Mouse (Mus musculus): Measurements from ENCODE around the gene Tnfsf14. TPM values are rescaled to one million over a fixed set of nuclear protein-coding genes. Genes with fewer than 3 reads are reported as not detected.

Tnfsf14 gene
- polyA plus RNA-seq, 1 experiment from 2014 or later, result 1.8 TPM

DNA sequence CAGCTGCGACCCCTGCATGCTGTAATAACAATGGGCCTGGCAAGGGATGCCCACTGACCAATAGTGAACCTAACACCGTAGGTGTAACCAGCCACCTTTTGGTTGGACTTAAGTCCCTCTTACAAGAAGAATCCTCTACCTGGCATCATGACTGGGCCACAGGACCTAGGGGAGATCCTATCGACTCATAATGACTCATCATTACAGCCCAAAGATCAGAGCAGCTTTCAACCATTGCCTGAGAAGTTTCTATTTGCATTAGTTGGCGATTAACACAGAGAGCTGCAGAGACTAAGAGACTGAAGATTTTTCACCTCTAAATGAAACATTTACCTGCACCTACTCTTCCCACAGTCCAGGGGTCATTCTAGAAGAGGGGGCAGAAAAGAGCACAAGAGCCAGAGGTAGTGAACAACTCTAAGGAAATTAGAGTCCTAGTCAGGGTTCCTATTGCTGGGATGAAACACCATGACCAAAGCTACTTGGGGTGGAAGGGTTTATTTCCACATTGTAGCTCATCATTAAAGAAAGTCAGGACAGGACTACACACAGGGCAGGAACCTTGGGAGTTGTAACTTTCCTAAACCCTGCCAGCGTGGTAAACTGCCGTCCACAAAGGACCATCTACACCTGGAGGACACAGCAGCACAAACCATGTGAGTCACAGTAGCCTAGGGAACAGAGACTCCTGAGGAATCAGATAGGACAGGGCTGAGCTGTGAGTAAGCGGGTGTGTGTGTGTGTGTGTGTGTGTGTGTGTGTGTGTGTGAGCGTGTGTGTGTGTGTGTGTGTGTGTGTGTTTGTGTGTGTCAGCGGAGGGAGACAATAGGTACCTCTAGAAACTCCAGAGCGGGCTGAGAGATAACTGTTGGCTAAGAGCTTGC is 8.1 kb upstream of the Tnfsf14 start:
- Histone ChIP-seq H3K4me2 (no peak overlapping the region), H3K4me3 (replicated peaks) (no peak overlapping the region), H3K27me3 (no peaks in the 10 kb centered on the region), H3K36me3 (peaks cover 7% of the 10 kb centered on the region), H3K27ac (no peak overlapping the region), H3K9me3 (replicated peaks) (no peaks in the 10 kb centered on the region), H3K4me1 (replicated peaks) (peaks cover 26% of the 10 kb centered on the region), H3K9ac (no peak overlapping the region)
- WGBS (ENCODE audit: insufficient replicate concordance), result 61% methylated on average over 10 of the region's 10 CpGs
- ATAC-seq (ENCODE audit: low read depth) (peak; percentile 14; the same call in 1 of the 2 replicates), DNase-seq (no peak)

DNA sequence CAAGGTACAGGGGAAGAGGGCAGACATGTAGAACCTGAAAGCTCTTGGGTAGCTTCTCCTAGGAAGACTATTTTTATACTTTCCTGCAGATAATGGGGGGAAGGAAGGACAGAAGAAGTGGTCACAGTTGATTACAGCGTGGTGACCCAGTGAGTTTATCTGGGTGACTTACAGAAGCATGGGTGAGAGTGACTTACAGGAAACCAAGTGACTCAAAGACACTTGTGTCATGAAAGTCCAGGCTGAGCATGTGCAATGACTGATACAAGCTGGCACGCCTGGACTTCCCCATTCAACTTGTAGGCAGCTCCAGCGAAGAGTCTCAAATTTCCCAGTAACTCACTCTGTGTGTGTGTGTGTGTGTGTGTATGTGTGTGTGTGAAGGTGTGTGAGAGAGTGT is 4.3 kb upstream of the Tnfsf14 start:
- H3K4me2 ChIP-seq, result no peak overlapping the region
- no peak for DNase-seq
- no peaks in the 10 kb centered on the region for H3K27me3 ChIP-seq
- WGBS (ENCODE audit: insufficient replicate concordance), result 20% methylated on average over 3 of the region's 3 CpGs
- H3K4me3 ChIP-seq (replicated peaks), result no peak overlapping the region
- H3K27ac ChIP-seq, result no peak overlapping the region
- H3K36me3 ChIP-seq, result no peaks in the 10 kb centered on the region
- peaks cover 17% of the 10 kb centered on the region for H3K4me1 ChIP-seq (replicated peaks)
- H3K9ac ChIP-seq, result no peak overlapping the region
- H3K9me3 ChIP-seq (replicated peaks), result no peaks in the 10 kb centered on the region
- 0 out of 2 replicates have a peak, but pooled peaks have one; percentile 18 for ATAC-seq (ENCODE audit: low read depth)

DNA sequence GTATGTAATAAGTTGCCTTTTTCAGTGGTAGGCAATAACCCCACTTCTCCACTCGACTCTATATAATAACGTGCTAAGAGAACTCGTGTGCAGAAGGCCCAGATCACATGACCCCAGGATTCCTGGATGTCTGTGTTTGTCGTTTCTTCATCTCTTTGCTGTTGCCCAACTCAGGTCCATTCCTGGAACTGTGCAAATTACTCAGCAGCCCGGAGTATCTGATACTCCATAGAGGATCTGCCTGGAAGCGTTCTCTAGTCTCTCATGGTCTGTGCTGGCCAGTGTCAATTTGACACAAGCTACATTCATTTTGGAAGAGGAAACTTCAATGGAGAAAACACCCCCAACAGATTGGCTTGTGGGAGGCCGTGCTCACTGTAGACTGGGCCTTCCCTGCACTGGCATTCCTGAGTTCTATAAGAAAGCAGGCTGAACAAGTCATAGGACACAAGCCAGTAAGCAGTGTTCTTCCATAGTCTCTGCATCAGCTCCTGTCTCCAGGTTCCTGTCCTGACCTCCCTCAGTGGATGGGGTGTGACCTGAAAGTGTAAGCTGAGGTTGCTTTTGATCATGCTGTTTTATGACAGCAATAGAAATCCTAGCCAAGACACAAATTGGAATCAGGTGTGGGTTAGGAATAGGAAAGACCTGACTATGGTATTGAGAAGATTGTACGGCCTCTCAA is 1.5 kb upstream of the Tnfsf14 start:
- Histone ChIP-seq H3K9me3 (replicated peaks) (no peaks in the 10 kb centered on the region), H3K4me2 (no peak overlapping the region), H3K9ac (no peak overlapping the region), H3K27me3 (no peaks in the 10 kb centered on the region), H3K27ac (no peak overlapping the region), H3K36me3 (no peaks in the 10 kb centered on the region), H3K4me3 (replicated peaks) (no peak overlapping the region), H3K4me1 (replicated peaks) (peaks cover 10% of the 10 kb centered on the region)
- DNase-seq (no peak), ATAC-seq (ENCODE audit: low read depth) (0 out of 2 replicates have a peak, but pooled peaks have one; percentile 22)
- 61% methylated on average over 8 of the region's 8 CpGs for WGBS (ENCODE audit: insufficient replicate concordance)

DNA sequence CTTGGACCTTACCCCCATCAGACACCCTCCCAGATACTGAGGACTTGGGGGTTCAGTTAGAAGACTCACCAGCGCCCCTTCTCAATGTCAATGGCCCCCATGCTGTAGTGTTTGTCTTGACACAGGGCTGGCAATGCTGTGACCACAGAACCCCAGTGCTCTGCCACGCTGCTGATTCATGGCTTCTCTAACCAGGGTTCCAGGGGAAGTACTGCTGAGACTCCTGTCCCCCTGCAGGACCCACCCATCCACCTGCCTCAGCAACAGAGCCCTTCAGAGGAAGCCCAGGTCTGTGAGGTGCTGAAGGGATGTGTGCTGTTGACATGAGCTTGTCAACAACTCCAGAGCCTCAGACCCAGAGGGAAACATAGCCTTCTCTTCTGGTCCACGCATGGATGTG is 794 bp upstream of the Tnfsf14 start:
- H3K36me3 ChIP-seq, result no peaks in the 10 kb centered on the region
- H3K4me2 ChIP-seq, result no peak overlapping the region
- no peaks in the 10 kb centered on the region for H3K27me3 ChIP-seq
- H3K27ac ChIP-seq, result no peak overlapping the region
- H3K9ac ChIP-seq, result no peak overlapping the region
- no peak overlapping the region for H3K4me3 ChIP-seq (replicated peaks)
- peaks cover 10% of the 10 kb centered on the region for H3K4me1 ChIP-seq (replicated peaks)
- WGBS (ENCODE audit: insufficient replicate concordance), result 47% methylated on average over 3 of the region's 3 CpGs
- no peak for DNase-seq
- ATAC-seq (ENCODE audit: low read depth), result no peak
- H3K9me3 ChIP-seq (replicated peaks), result no peaks in the 10 kb centered on the region

DNA sequence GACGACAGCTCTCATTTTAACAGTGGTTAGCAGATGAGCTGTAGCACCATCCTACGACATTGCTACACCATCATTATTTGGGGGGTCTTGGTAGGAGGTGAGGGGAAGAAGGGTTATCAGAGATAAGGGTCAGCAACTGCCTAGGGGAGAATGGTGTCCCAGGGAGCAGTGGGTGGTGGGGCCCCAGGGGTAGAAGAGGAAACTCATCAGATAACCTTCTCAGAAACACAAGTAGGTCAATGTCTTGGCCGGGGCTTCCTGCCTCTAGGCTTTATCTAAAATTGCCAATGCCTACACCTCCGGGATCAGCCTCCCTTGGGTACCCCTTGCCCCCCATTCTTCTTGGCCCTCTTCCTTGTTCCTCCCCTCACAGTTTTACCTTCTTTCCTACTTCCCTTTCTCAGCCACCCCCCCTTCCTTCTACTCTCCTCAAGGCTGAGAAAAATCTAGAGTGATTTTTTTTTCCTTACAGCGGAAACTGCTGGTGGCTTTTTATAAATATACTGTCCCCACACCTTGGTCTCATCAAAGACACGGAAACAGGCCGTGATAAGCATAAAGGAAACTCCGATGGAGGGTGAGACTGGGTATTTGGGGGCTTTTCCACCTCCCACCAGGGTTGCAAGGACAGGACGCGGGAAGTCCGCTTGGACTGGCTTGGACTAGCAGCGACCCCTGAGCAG is 5.3 kb downstream of the Tnfsf14 start:
- DNase-seq (no peak), ATAC-seq (ENCODE audit: low read depth) (peak; percentile 36; the same call in 1 of the 2 replicates)
- Histone ChIP-seq H3K27me3 (no peaks in the 10 kb centered on the region), H3K4me2 (peak overlapping the region; percentile 7; the same call in 1 of the 2 replicates), H3K4me3 (replicated peaks) (no peak overlapping the region), H3K9me3 (replicated peaks) (no peaks in the 10 kb centered on the region), H3K9ac (no peak overlapping the region), H3K36me3 (no peaks in the 10 kb centered on the region), H3K27ac (no peak overlapping the region), H3K4me1 (replicated peaks) (peaks cover 16% of the 10 kb centered on the region)
- WGBS (ENCODE audit: insufficient replicate concordance), result 22% methylated on average over 12 of the region's 12 CpGs

DNA sequence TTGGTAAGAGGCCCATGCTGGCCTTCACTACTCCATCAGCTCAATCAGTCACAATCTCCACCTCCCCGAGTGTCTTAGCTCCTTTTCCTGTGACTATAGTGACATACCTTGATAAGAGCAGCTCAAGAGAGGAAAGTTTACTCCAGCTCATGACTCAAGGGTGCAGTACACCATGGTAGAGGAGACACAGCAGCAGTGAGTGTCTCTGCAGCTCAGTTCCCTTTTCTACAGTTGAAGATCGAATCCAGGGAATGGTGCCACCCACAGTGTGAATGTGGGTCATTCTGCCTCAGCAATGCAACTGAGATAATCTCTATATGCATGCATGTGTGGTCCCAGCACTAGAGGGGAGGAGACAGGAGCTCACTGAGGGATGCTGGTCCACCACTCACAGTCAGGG is 8.3 kb downstream of the Tnfsf14 start:
- Histone ChIP-seq H3K9me3 (replicated peaks) (no peaks in the 10 kb centered on the region), H3K4me3 (replicated peaks) (no peak overlapping the region), H3K27me3 (no peaks in the 10 kb centered on the region), H3K9ac (no peak overlapping the region), H3K4me2 (no peak overlapping the region), H3K4me1 (replicated peaks) (peaks cover 16% of the 10 kb centered on the region), H3K27ac (no peak overlapping the region), H3K36me3 (no peaks in the 10 kb centered on the region)
- ATAC-seq (ENCODE audit: low read depth) (no peak), DNase-seq (no peak)
- WGBS (ENCODE audit: insufficient replicate concordance), result 21% methylated on average over 2 of the region's 2 CpGs

DNA sequence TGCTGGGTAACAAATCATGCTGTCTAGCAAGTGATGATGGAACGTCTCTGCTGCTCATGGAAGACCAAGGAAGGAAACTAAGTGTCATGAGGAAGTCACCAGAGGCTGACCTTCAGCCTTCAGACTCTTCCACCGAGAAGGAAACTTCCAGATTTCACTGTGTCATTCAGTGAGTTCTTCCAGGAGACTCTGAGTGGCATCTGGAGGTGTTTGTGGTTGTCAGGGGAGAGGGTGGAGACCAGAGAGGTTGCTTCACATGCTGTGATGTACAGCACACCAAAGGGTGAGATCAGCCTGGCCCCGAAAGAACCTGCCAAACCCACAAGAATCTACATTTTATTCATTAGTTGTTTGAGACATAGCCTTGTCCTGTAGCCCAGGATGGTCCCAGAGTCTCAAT is 11.1 kb downstream of the Tnfsf14 start:
- Histone ChIP-seq H3K4me2 (no peak overlapping the region), H3K9ac (no peak overlapping the region), H3K27ac (no peak overlapping the region), H3K9me3 (replicated peaks) (no peaks in the 10 kb centered on the region), H3K27me3 (no peaks in the 10 kb centered on the region; the same call in 1 of the 2 replicates), H3K4me3 (replicated peaks) (no peak overlapping the region), H3K36me3 (no peaks in the 10 kb centered on the region), H3K4me1 (replicated peaks) (peaks cover 3% of the 10 kb centered on the region; the same call in 1 of the 2 replicates)
- no peak for DNase-seq
- no peak for ATAC-seq (ENCODE audit: low read depth)
- WGBS (ENCODE audit: insufficient replicate concordance), result 29% methylated on average over 3 of the region's 3 CpGs

DNA sequence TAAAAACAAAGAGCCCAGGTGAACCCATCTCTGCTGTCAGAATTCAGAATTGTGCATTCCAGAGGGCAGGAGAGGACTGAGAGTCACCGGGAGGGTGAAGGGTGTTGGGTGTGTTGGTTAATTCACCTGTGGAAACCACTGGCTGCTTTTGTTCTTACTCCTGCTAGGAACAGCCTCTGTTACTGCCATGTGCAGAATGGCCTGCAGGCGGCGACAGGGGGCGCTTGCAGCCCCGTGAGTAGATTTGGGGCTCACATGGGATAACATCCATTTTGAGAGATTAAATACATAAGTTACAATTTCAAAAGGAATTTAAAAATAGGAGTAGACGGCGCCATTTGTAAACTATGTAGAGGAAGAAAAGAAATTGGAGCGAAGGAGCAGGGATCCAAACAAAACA is 13.6 kb downstream of the Tnfsf14 start:
- no peak for ATAC-seq (ENCODE audit: low read depth)
- Histone ChIP-seq H3K4me1 (replicated peaks) (no peaks in the 10 kb centered on the region), H3K9ac (no peak overlapping the region), H3K27ac (no peak overlapping the region), H3K36me3 (no peaks in the 10 kb centered on the region), H3K4me3 (replicated peaks) (no peak overlapping the region), H3K27me3 (no peaks in the 10 kb centered on the region; the same call in 1 of the 2 replicates), H3K4me2 (no peak overlapping the region), H3K9me3 (replicated peaks) (no peaks in the 10 kb centered on the region)
- DNase-seq, result no peak
- 32% methylated on average over 8 of the region's 8 CpGs for WGBS (ENCODE audit: insufficient replicate concordance)

DNA sequence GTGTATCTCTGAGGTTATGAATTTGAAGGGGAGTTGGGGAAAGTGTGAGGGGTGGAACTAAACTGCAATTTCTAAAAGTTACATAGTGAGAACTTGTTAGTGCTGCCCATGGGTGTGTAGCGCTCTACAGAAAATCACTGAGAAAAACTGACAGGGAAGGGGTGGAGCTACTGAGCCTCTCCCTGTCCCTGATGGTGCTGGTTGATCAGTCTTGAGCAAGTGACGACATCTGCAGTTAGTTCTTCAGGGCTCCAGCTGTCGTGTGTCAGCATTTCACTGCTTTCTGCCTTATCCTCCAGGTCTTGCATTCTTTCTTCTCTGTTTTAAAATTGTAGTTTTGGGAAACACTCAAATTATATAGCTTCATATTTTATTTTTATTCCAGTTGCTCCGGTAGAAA is 20.6 kb downstream of the Tnfsf14 start:
- no peaks in the 10 kb centered on the region for H3K36me3 ChIP-seq
- H3K4me3 ChIP-seq (replicated peaks), result no peak overlapping the region
- H3K27ac ChIP-seq, result no peak overlapping the region
- no peak overlapping the region for H3K4me2 ChIP-seq
- no peaks in the 10 kb centered on the region for H3K27me3 ChIP-seq
- WGBS (ENCODE audit: insufficient replicate concordance), result 38% methylated on average over 4 of the region's 4 CpGs
- DNase-seq, result no peak
- H3K9ac ChIP-seq, result no peak overlapping the region
- peaks cover 12% of the 10 kb centered on the region for H3K4me1 ChIP-seq (replicated peaks)
- no peaks in the 10 kb centered on the region for H3K9me3 ChIP-seq (replicated peaks)
- 0 out of 2 replicates have a peak, but pooled peaks have one; percentile 53 for ATAC-seq (ENCODE audit: low read depth)

DNA sequence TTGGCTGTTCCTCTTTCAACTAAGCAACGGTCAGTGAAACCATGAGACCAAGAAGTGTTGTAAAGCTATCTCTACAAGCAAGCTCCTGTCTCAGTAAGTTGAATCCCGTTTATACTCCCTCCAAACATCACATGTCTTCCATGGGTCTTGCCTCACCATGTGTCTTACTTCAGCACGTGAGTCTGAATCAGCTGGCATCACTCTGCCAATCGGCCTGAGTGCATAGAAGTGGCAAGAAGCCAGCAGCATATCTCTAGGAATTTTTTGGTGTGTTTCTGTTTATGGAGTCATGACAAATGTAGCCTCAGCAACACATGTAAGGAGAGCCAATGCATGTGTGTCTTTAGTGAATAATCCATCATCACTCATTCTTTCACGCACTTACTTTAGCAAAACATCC is 21.6 kb downstream of the Tnfsf14 start:
- Histone ChIP-seq H3K4me2 (no peak overlapping the region), H3K4me1 (replicated peaks) (peaks cover 12% of the 10 kb centered on the region), H3K9me3 (replicated peaks) (no peaks in the 10 kb centered on the region), H3K9ac (no peak overlapping the region), H3K27me3 (no peaks in the 10 kb centered on the region), H3K4me3 (replicated peaks) (no peak overlapping the region), H3K27ac (no peak overlapping the region), H3K36me3 (no peaks in the 10 kb centered on the region)
- DNase-seq (no peak), ATAC-seq (ENCODE audit: low read depth) (no peak)
- WGBS (ENCODE audit: insufficient replicate concordance), result 63% methylated on average over 5 of the region's 5 CpGs

DNA sequence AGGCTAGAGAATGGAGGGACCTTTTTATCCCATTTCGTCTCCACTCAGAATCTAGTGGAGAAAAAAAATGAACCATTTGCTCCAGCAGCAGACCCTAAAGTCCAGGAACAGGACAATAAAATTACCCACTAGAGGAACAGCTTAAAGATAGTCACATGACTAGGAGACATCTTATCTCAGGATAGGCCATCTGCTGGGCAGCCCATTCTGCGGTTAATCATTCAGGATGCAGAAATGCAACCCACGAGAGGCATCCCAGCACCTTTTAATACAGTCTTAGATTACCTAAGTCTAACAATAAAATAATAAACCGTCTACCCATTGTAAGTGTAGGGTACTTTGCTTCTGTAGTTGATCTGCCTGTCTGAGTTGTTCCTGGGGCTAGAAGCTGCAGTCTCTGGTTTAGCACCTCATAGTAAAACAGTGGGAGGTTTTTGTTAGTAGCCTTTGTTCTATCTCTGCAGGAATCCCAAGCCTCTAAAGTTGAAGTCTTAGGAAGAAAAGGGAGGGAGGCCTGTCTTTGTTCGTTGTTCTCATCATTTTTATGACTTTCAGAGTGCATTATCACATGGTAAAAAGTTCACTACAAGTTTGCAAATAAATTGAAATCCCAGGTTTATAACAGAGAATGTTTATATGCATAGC is 23.2 kb downstream of the Tnfsf14 start:
- Histone ChIP-seq H3K27ac (no peak overlapping the region), H3K4me3 (replicated peaks) (no peak overlapping the region), H3K4me2 (no peak overlapping the region), H3K27me3 (no peaks in the 10 kb centered on the region), H3K9me3 (replicated peaks) (no peaks in the 10 kb centered on the region), H3K4me1 (replicated peaks) (peaks cover 12% of the 10 kb centered on the region), H3K9ac (no peak overlapping the region), H3K36me3 (no peaks in the 10 kb centered on the region)
- 27% methylated on average over 5 of the region's 5 CpGs for WGBS (ENCODE audit: insufficient replicate concordance)
- DNase-seq (no peak), ATAC-seq (ENCODE audit: low read depth) (0 out of 2 replicates have a peak, but pooled peaks have one; percentile 41)
